Mouse (Mus musculus): Measurements from ENCODE around the gene Vti1a.

DNA sequence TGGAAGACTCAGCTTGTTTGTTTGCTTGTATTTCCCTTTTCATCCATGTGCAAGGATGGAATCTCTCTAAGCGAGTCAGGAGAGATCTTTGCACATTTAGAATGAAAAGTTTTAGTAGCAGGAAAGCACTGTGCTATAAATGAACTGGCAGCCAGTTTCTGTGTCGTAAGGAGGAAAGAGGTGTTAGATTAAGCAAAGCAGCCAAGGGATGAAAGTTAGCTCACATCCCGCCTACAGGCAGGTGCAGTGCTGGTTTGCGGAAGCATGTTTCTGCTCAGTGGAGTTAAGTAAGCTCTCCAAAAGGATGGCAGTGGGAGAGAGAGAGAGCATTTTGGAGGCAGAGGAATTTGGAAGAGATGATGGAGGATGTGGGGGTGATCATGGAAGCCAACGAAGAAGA is 105.7 kb downstream of the Vti1a start:
- TF ChIP-seq EP300 (IDR thresholded peaks at IDR 0.05; ENCODE audit: low read depth) (no peak), CTCF (IDR thresholded peaks at IDR 0.05; ENCODE audit: low read depth) (no peak)
